Mouse (Mus musculus) intestine, postnatal 0 days (tissue): ENCODE measurements around the gene Pik3r5. TPM values are rescaled to one million over a fixed set of nuclear protein-coding genes. Genes with fewer than 3 reads are reported as not detected.
A peak's percentile ranks its signal among the peaks of the same experiment; 100 is the strongest.

Experiments
- ATAC-seq: fragments of 200-750 bp; cut with Nextera tagmentation; 2 replicates; pipeline ENCODE4 v1.8.0; 2017; ENCODE audit warnings: mild to moderate bottlenecking, moderate TSS enrichment, moderate library complexity
- H3K27ac ChIP-seq: fragments of 300-500 bp; sonication (generic); 2 replicates; pipeline ENCODE4 v1.5.1; 2014; ENCODE audit warnings: mild to moderate bottlenecking, low read depth, low read length, moderate library complexity
- H3K27me3 ChIP-seq: fragments of 300-500 bp; sonication (generic); replicated peaks from 2 replicates; pipeline ENCODE4 v1.6.1; 2014; ENCODE audit warnings: low read length, mixed read lengths; ENCODE audit not compliant: control insufficient read depth, insufficient read depth
- H3K36me3 ChIP-seq: fragments of 300-500 bp; sonication (generic); 2 replicates; pipeline ENCODE4 v1.6.1; 2014; ENCODE audit warnings: mild to moderate bottlenecking, moderate library complexity; ENCODE audit not compliant: control insufficient read depth, insufficient read depth
- H3K4me1 ChIP-seq: fragments of 300-500 bp; sonication (generic); replicated peaks from 2 replicates; pipeline ENCODE4 v1.6.1; 2014; ENCODE audit warnings: antibody characterized with exemption, low read length, mixed read lengths; ENCODE audit not compliant: control insufficient read depth, insufficient read depth
- H3K4me2 ChIP-seq: fragments of 300-500 bp; sonication (generic); replicated peaks from 2 replicates; pipeline ENCODE4 v1.6.1; 2014; ENCODE audit warnings: low read depth, mild to moderate bottlenecking, moderate library complexity
- H3K4me3 ChIP-seq: fragments of 300-500 bp; sonication (generic); 2 replicates; pipeline ENCODE4 v1.5.1; 2014; ENCODE audit warnings: low read depth, low read length
- H3K9ac ChIP-seq: fragments of 300-500 bp; sonication (generic); 2 replicates; pipeline ENCODE4 v1.6.1; 2014; ENCODE audit warnings: mild to moderate bottlenecking, low read depth, low read length
- H3K9me3 ChIP-seq: fragments of 300-500 bp; sonication (generic); 2 replicates; pipeline ENCODE4 v1.6.1; 2016; ENCODE audit warnings: mixed run types; ENCODE audit not compliant: control insufficient read depth
- CTCF ChIP-seq: sonication (generic); IDR thresholded peaks from 2 replicates; pipeline ENCODE4 v1.5.1; 2016; ENCODE audit warnings: low read depth, mild to moderate bottlenecking, control low read depth, antibody characterized with exemption, moderate library complexity
- WGBS: fragments of 180-500 bp; shearing (Covaris S2); extraction: QIAGEN DNeasy Blood & Tissue Kit; methylation state at CpG from one replicate; pipeline ENCODE4 v1.1.7; 2014; 5-methylcytosine and 5-hydroxymethylcytosine counted together
- polyA plus RNA-seq: library from polyadenylated mRNA; unstranded; fragments of >200 nt; fragmentation: Nextera tagmentation; extraction: Ambion mirVana; gene quantifications from 2 replicates; pipeline ENCODE4 v1.2.1, GENCODE M21; 2015

Gene Pik3r5
- polyA plus RNA-seq, 1 experiment from 2014 or later, result 0.35 TPM

DNA sequence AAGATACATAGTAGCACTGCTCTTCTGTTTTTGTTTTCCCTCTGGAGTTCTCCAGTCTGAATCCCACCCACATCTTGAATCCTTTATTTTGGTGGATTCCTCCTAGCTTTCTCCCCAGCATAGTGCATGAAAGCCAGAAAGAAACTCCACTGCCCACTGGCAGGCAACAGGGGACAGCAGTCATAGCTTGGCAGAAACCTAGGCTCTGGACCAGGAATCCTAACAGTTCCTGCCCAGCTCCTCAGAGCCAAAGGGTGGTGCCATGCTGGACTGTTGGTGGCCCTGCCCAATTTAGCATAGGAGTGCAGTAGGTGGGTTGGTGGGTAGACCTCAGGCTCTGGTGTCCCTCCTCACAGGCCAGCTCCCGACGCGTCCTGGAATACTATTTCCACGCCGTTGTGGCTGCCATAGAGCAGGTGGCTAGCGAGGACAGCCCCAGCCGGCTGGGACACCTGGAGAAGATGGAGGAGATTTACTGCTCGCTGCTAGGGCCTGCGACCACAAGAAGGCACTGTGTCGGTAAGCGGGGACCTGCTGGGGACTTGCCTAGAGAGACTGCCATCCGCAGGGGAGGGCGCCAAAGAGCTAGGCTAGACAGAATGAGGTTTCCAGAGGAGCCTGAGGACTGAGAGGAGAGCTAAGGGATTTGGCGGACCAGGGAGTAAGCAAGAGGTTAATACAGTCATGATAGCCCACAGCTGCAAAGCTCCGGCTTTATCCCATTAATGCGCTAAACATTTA lies 99.3 kb downstream of the Pik3r5 start:
- Histone ChIP-seq H3K9ac (no peak overlapping the region), H3K27ac (no peak overlapping the region), H3K4me1 (no peaks in the 10 kb centered on the region), H3K4me3 (no peak overlapping the region), H3K9me3 (no peaks in the 10 kb centered on the region), H3K36me3 (no peaks in the 10 kb centered on the region), H3K27me3 (peaks cover 3% of the 10 kb centered on the region; the same call in 1 of the 2 replicates), H3K4me2 (no peak overlapping the region)
- WGBS, result 22% methylated on average over 16 of the region's 16 CpGs
- ATAC-seq, result no peak
- TF ChIP-seq CTCF, result peak; percentile 73

DNA sequence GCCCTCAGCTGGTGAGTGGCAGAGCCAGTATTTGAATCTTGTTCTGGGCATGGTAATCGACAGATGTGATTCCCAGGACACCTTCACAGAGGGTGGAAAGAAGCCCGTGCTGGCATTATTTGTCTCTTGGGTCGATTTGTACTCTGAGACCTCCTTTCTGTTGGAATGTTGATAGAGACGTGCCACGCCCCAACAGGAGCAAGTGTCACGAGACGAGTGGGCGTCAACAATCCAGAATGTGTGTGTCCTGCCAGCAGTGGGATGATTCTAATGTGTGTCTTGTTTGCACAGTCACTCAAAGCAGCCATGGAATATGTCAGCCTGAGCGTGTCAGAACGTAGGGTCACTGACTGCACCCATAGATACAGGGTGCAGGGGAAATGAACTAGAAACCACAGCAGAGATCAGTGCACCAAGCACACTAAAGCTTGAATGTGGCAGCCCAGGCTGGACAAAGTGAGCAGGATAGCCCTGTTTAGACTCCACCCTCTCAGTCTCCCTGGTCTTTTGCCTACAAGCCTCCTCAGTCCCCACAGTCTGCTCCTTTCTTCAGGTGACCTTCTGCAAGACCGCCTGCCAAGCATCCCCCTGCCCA lies 100.1 kb downstream of the Pik3r5 start:
- Histone ChIP-seq H3K4me3 (no peak overlapping the region), H3K9ac (no peak overlapping the region), H3K4me1 (no peaks in the 10 kb centered on the region), H3K4me2 (no peak overlapping the region), H3K27ac (no peak overlapping the region), H3K9me3 (no peaks in the 10 kb centered on the region), H3K27me3 (peaks cover 3% of the 10 kb centered on the region; the same call in 1 of the 2 replicates), H3K36me3 (no peaks in the 10 kb centered on the region)
- no peak for TF ChIP-seq CTCF
- ATAC-seq, result no peak
- WGBS, result 49% methylated on average over 11 of the region's 11 CpGs

GRCm38 (mm10) chr11:68532773-68533172 lies 100.9 kb downstream of the Pik3r5 start:
- peaks cover 3% of the 10 kb centered on the region; the same call in 1 of the 2 replicates for H3K27me3 ChIP-seq
- H3K4me1 ChIP-seq, result no peaks in the 10 kb centered on the region
- no peak for TF ChIP-seq CTCF
- H3K27ac ChIP-seq, result no peak overlapping the region
- ATAC-seq, result no peak
- no peak overlapping the region for H3K9ac ChIP-seq
- no peak overlapping the region for H3K4me2 ChIP-seq
- WGBS, result 69% methylated on average over 5 of the region's 5 CpGs
- H3K36me3 ChIP-seq, result no peaks in the 10 kb centered on the region
- H3K9me3 ChIP-seq, result no peaks in the 10 kb centered on the region
- no peak overlapping the region for H3K4me3 ChIP-seq

DNA sequence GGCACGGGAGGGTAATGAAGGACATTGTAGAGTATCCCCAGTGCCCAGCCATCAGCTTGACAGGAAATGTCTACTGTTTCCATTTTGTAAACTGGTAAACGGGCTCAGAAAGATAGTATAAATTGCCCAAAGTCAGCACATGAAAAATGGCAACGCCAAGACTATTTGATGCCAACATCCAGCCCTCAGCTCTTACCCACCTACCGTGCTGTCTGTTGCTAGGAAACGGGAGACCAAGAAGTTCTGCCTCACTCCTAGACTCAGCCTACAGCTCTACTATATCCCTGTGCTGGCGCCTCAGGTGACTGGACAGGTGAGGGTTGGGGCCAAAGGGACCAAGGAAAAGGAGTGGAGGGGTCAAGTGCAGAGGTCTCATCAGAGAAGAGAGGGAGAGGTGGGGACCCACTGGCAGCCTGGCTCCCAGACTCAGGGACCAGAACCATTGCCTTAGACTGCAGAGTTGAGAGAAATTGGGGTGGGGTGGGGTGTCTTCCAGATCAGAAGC lies 102.1 kb downstream of the Pik3r5 start:
- no peaks in the 10 kb centered on the region for H3K4me1 ChIP-seq
- no peak overlapping the region for H3K4me3 ChIP-seq
- no peaks in the 10 kb centered on the region for H3K9me3 ChIP-seq
- no peak overlapping the region for H3K27ac ChIP-seq
- peaks cover 3% of the 10 kb centered on the region; the same call in 1 of the 2 replicates for H3K27me3 ChIP-seq
- no peak for ATAC-seq
- 84% methylated on average over 6 of the region's 6 CpGs for WGBS
- no peak overlapping the region for H3K4me2 ChIP-seq
- H3K36me3 ChIP-seq, result no peaks in the 10 kb centered on the region
- no peak overlapping the region for H3K9ac ChIP-seq
- no peak for TF ChIP-seq CTCF

DNA sequence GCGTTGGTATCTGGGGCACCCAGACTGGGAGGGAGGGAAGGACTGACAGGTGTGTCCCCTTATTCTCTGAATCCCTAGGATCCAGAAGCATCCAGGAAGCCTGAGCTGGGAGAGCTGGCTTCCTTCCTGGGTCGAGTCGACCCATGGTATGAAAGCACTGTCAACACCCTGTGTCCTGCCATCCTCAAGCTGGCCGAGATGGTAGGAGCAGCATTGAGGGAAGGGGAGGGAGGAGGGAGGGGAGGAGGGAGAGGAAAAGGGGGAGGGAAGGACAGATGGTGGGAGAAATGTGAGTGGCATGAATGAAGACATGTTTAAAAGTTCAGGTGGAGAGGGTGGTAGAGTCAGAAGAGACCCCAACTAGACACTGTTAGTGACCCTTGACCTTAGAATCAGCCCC lies 104.1 kb downstream of the Pik3r5 start:
- WGBS, result 53% methylated on average over 4 of the region's 4 CpGs
- Histone ChIP-seq H3K9ac (no peak overlapping the region), H3K27me3 (0 out of 2 replicates have a peak, but pooled peaks cover 3% of the 10 kb centered on the region), H3K4me3 (no peak overlapping the region), H3K4me2 (no peak overlapping the region), H3K27ac (no peak overlapping the region), H3K9me3 (no peaks in the 10 kb centered on the region), H3K4me1 (no peaks in the 10 kb centered on the region), H3K36me3 (no peaks in the 10 kb centered on the region)
- no peak for TF ChIP-seq CTCF
- no peak for ATAC-seq

GRCm38 (mm10) chr11:68536465-68536864 lies 104.5 kb downstream of the Pik3r5 start:
- H3K27me3 ChIP-seq, result 0 out of 2 replicates have a peak, but pooled peaks cover 3% of the 10 kb centered on the region
- no peaks in the 10 kb centered on the region for H3K4me1 ChIP-seq
- no peaks in the 10 kb centered on the region for H3K36me3 ChIP-seq
- H3K4me3 ChIP-seq, result no peak overlapping the region
- no peak for ATAC-seq
- no peak for TF ChIP-seq CTCF
- no peaks in the 10 kb centered on the region for H3K9me3 ChIP-seq
- H3K27ac ChIP-seq, result no peak overlapping the region
- H3K4me2 ChIP-seq, result no peak overlapping the region
- WGBS, result 43% methylated on average over 4 of the region's 4 CpGs
- no peak overlapping the region for H3K9ac ChIP-seq
